Mouse (Mus musculus): Measurements from ENCODE around the gene Osbpl2. TPM values are rescaled to one million over a fixed set of nuclear protein-coding genes. Genes with fewer than 3 reads are reported as not detected.
A peak's percentile ranks its signal among the peaks of the same experiment; 100 is the strongest.
"Not testable (repeated sequence)": the region's sequence is repeated elsewhere in the genome, so short reads cannot be mapped to it uniquely, and the experiment has no call there.

The Osbpl2 gene
- total RNA-seq, 1 experiment from 2014 or later, result 33.8 TPM

- no peak for ATAC-seq (replicated peaks; ENCODE audit: low read depth, poor library complexity, severe bottlenecking)
Observed at GRCm38 (mm10) chr2:180135414-180135813, 16.3 kb downstream of the Osbpl2 start.

DNA sequence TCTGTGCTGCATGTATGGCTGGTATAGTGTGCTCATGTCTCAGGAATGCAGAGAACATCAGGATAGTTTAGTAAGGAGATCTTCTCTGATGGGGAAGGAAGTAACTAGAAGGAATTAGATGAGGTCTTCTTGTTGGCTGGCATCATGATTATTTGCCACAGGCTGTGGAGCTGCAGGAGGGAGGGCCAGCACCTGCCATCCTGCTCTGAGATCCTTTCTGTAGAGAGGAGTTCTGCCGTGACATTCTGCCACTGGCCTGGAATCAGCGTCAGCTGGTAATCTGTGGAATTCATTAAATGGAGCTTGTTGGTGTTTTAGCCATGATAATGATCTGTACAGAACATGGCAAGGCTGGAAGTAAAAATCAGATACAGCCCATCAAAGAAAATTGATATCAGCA, 27.0 kb downstream of the Osbpl2 start:
- ATAC-seq (replicated peaks; ENCODE audit: low read depth, poor library complexity, severe bottlenecking), result no peak

- ATAC-seq (replicated peaks; ENCODE audit: low read depth, poor library complexity, severe bottlenecking), result no peak
Observed at GRCm38 (mm10) chr2:180147379-180147778, 28.3 kb downstream of the Osbpl2 start.

- no peak for ATAC-seq (replicated peaks; ENCODE audit: low read depth, poor library complexity, severe bottlenecking)
Observed at GRCm38 (mm10) chr2:180148551-180148950, 29.4 kb downstream of the Osbpl2 start.

- ATAC-seq (replicated peaks; ENCODE audit: low read depth, poor library complexity, severe bottlenecking), result no peak
Observed at GRCm38 (mm10) chr2:180154796-180155195, 35.7 kb downstream of the Osbpl2 start.

DNA sequence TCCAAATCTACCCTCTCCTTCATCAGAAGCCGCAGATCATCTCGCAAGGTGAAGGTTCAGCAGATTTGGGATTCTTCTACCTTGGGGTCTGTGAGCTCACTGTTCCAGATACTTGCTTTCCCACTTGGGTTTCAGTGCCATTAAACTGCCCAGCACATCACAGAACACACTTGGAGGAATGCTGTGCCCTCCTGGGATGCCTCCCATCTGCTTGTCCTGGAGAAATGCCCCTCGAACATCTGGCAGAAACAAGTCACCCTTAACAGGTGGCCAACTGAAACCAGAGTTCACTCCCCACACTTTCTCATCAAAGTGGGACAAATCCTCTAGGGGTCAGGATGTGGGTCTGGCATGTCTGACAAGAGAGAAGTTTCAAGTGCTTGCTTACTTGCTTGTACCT, 39.5 kb downstream of the Osbpl2 start:
- no peak for ATAC-seq (replicated peaks; ENCODE audit: low read depth, poor library complexity, severe bottlenecking)

DNA sequence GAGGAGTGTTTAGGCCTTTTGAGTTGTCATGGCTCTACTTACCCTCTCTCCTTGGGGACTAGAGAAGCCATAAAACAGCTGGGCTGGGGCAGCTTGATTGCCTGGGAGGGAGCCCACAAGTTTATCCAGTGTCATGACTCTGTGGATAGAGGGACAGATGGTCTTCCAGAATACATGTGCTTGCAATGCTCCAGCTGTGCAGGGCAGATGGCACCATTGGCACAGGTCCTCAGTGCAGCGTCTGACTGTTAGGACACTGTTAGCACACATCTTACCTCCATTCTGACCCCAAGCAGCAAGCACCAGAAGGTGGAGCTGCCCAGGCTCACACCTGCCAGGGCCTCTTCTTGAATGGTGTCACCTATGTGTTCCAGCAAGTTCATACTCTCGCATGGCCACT, 46.7 kb downstream of the Osbpl2 start:
- no peak for ATAC-seq (replicated peaks; ENCODE audit: low read depth, poor library complexity, severe bottlenecking)

- ATAC-seq (replicated peaks; ENCODE audit: low read depth, poor library complexity, severe bottlenecking), result no peak
Observed at GRCm38 (mm10) chr2:180166869-180167268, 47.8 kb downstream of the Osbpl2 start.

DNA sequence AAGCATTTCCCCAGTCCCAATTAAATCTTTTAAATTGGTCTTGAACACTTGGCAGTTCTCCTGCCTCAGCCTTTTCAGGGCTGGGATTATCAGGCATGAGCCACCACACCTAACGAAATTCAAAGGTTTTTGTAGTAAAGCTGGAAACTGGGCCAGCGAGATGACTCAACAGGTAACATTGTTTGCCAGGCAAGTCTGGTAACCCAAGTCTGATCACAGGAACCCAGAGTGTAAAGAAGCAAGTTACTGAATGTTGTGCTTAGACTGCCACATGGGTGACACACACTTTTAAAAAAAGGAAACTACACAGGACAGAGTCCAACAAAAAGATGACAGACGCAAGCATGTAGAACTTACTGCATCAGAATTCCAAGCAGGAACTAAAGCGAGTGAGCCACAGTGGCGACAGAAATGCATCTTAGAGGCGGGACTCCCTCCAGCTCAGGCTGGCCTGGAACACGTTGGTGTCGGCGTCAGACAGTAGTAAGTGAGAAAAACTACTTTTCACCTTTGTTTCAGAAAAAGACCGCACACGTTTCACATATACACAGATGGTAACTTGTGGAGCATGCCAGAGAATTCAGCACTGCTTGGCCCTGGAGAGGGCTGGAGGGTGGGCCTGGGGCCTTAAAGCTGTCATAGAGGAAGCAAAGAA, 51.2 kb downstream of the Osbpl2 start:
- no peak for ATAC-seq (replicated peaks; ENCODE audit: low read depth, poor library complexity, severe bottlenecking)

- peak; percentile 86 for ATAC-seq (replicated peaks; ENCODE audit: low read depth, poor library complexity, severe bottlenecking)
Observed at GRCm38 (mm10) chr2:180170806-180171521, 51.9 kb downstream of the Osbpl2 start, which contains the start of gene Adrm1. Gene Adrm1, plus strand, starts transcription at chr2:180171485.

DNA sequence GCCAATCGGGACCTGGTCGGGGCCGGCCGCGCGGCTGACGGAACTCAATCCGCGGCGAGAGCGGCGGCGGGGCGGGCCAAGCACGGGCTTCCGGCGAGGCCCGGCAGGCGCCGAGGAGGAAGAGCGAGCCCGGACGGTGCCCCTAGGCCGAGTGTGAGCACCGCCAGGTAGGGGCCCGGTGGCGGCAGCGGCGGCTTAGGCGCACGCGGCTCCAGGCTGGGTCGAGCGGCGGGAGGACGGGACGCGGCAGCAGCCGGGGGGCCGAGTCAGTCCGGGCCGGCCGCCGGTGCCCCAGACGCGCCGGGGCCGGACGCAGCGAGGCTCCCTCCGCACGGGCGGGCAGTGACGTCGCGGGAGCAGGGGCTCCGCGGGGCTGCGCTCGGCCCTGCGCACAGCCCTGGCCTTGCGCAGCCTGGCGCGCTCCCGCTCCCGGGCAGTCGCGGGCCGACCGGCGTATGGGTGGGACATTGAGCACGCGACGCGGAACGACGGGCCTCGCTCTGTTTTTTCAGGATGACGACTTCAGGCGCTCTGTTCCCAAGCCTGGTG, 52.5 kb downstream of the Osbpl2 start:
- peak; percentile 9; the same call in 1 of the 2 replicates for ATAC-seq (replicated peaks; ENCODE audit: low read depth, poor library complexity, severe bottlenecking)

- ATAC-seq (replicated peaks; ENCODE audit: low read depth, poor library complexity, severe bottlenecking), result no peak
Observed at GRCm38 (mm10) chr2:180172152-180172551, 53.0 kb downstream of the Osbpl2 start.

- peak; percentile 17; the same call in 1 of the 2 replicates for ATAC-seq (replicated peaks; ENCODE audit: low read depth, poor library complexity, severe bottlenecking)
Observed at GRCm38 (mm10) chr2:180173163-180173562, 54.1 kb downstream of the Osbpl2 start.

DNA sequence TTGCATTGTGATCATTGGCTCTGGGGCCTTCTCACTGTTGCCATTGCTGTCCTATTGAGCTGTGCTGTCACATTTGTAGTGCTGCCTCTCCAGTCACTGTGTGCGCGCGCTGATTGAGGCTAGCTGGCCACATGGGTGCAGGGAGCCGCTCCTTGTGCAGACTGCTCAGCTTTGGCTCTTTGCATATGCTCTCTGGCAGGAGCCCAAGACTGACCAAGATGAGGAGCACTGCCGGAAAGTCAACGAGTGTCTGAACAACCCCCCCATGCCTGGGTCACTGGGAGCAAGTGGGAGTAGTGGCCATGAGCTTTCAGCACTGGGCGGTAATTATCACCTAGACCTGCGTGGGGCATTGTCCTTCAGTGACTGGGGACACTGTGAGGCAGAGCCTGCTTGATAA, 54.6 kb downstream of the Osbpl2 start:
- not testable (repeated sequence) for ATAC-seq (replicated peaks; ENCODE audit: low read depth, poor library complexity, severe bottlenecking)

GRCm38 (mm10) chr2:180174121-180174520, 55.0 kb downstream of the Osbpl2 start:
- no peak for ATAC-seq (replicated peaks; ENCODE audit: low read depth, poor library complexity, severe bottlenecking)

- no peak for ATAC-seq (replicated peaks; ENCODE audit: low read depth, poor library complexity, severe bottlenecking)
Observed at GRCm38 (mm10) chr2:180175725-180176124, 56.6 kb downstream of the Osbpl2 start.

DNA sequence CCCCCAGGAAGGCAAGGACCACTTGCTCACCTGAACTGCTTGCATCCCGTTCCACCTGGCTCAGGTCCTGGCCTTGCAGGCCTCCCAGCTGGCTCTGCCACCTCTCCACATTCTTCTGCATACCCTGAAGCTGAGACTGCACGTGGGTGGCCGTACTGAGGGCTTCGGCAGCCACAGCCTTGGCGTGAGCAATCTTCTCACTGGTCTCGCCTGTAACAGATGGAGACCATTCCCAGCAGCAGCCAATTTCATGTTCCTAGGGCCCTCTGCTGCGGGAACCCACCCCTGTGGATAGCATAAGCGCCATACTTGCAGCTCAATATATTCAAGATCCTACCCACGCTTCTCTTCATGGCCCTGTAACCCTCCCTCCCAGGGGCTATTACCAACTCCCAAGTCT, 62.4 kb downstream of the Osbpl2 start:
- no peak for ATAC-seq (replicated peaks; ENCODE audit: low read depth, poor library complexity, severe bottlenecking)

DNA sequence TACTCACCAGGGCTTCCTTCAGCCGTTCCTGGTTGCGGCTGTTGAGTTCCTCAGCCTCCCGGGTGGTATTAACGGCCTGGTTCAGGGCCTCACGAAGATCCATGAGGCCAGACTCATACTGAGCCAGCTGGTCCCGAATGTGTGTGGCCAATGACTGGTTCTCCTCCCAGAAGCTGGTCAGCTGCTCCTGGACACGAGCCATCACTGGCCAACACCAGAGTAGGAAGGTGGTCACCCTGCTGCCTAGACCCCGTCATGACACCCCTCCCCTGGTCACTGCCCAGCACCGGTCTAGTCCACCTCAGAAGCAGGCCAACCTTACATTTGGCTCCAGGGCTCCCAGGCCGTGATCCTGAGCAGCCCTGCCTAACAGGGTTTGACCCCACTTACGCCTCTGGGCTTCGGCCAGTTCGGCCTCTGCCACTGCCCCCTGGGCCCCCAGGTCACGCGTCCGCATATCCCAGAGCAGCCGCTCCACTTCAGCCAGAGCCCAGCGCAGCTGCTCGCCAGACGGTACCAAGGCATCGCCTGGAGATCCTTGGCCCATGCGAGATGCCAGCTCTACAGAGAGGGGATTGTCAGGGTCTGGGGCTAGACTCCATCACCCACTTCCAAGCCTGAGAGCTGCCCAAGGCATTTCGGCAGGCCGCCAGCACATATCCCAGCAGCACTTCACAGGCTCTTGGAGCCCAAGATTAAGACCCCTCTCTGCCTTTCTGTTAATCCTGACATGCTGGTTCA, 65.1 kb downstream of the Osbpl2 start:
- no peak for ATAC-seq (replicated peaks; ENCODE audit: low read depth, poor library complexity, severe bottlenecking)

DNA sequence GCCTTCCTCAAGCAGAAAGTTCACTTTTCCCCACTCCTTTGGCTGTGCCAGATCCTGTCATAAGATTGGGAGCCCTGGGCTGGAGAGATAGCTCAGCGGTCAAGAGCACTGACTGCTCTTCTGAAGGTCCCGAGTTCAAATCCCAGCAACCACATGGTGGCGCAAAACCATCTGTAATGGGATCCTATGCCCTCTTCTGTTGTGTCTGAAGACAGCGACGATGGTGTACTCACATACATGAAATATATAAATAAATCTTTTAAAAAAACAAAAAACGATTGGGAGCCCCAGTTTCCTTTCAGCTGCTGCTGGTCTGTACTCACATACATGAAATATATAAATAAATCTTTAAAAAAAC, 65.6 kb downstream of the Osbpl2 start:
- ATAC-seq (replicated peaks; ENCODE audit: low read depth, poor library complexity, severe bottlenecking), result no peak

GRCm38 (mm10) chr2:180185686-180186085, 66.6 kb downstream of the Osbpl2 start:
- no peak for ATAC-seq (replicated peaks; ENCODE audit: low read depth, poor library complexity, severe bottlenecking)

- no peak for ATAC-seq (replicated peaks; ENCODE audit: low read depth, poor library complexity, severe bottlenecking)
Observed at GRCm38 (mm10) chr2:180187362-180187761, 68.3 kb downstream of the Osbpl2 start.

Data from common myeloid progenitor, adult 5-6 weeks (primary cell).